Mouse (Mus musculus): ENCODE measurements around the gene Acsl6. TPM values are rescaled to one million over a fixed set of nuclear protein-coding genes. Genes with fewer than 3 reads are reported as not detected.
A peak's percentile ranks its signal among the peaks of the same experiment; 100 is the strongest.

Acsl6 gene
- polyA plus RNA-seq, 1 experiment from 2014 or later, result 0.14 TPM

- ATAC-seq (no peak), DNase-seq (ENCODE audit: low spot score) (no peak)
- H3K4me1 ChIP-seq (ENCODE audit: insufficient read depth, low read depth, low read length), result no peaks in the 10 kb centered on the region
- TF ChIP-seq CTCF (IDR thresholded peaks at IDR 0.05) (no peak), EP300 (IDR thresholded peaks at IDR 0.05) (no peak)
- no peaks in the 10 kb centered on the region for H3K27me3 ChIP-seq (replicated peaks; ENCODE audit: insufficient read depth, low read length)
- no peaks in the 10 kb centered on the region for H3K9me3 ChIP-seq (ENCODE audit: low read length)
- H3K27ac ChIP-seq (ENCODE audit: low read length), result no peak overlapping the region
- WGBS, result 53% methylated on average over 10 of the region's 10 CpGs
- H3K4me2 ChIP-seq (replicated peaks; ENCODE audit: low read depth, low read length), result no peak overlapping the region
- no peak overlapping the region for H3K9ac ChIP-seq (replicated peaks; ENCODE audit: low read depth)
- no peak overlapping the region for H3K4me3 ChIP-seq (ENCODE audit: low read depth, low read length)
- no peaks in the 10 kb centered on the region for H3K36me3 ChIP-seq (ENCODE audit: insufficient read depth, low read length)
These were observed 28.0 kb downstream of the Acsl6 start for GRCm38 (mm10) chr11:54331463-54332183.

DNA sequence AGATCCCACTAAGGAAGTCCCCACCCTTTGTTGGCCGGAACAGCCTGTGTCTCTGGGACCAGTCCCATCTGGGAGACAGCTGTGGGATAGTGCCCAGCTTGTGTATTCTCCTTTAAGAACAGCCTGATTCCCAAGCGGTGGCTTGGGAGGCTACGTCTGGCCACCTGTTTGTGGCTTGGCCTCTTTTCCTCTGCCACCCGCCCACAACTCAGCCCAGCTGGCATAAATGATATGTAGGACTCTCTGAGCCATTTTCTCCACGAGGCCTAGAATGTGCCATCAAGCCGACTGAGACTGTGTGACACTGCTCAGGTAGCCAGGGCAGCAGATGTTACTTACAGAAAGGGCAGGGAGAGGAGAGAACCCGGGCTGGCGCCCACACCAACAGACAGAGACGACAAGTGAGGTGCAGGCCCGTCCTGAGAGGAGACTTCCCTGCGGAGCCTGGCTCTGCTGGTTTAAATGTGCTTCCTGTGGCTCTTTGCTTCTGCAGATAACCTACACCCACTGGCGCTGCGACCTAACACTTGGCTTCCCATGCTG lies 32.6 kb downstream of the Acsl6 start:
- Histone ChIP-seq H3K27ac (ENCODE audit: low read length) (no peak overlapping the region), H3K36me3 (ENCODE audit: insufficient read depth, low read length) (no peaks in the 10 kb centered on the region), H3K4me1 (ENCODE audit: insufficient read depth, low read depth, low read length) (no peaks in the 10 kb centered on the region), H3K4me3 (ENCODE audit: low read depth, low read length) (no peak overlapping the region), H3K27me3 (replicated peaks; ENCODE audit: insufficient read depth, low read length) (no peaks in the 10 kb centered on the region), H3K9me3 (ENCODE audit: low read length) (no peaks in the 10 kb centered on the region), H3K9ac (replicated peaks; ENCODE audit: low read depth) (no peak overlapping the region), H3K4me2 (replicated peaks; ENCODE audit: low read depth, low read length) (no peak overlapping the region)
- TF ChIP-seq EP300 (IDR thresholded peaks at IDR 0.05) (no peak), CTCF (IDR thresholded peaks at IDR 0.05) (no peak)
- DNase-seq (ENCODE audit: low spot score) (no peak), ATAC-seq (no peak)
- 35% methylated on average over 13 of the region's 13 CpGs for WGBS

- TF ChIP-seq CTCF (IDR thresholded peaks at IDR 0.05) (no peak), EP300 (IDR thresholded peaks at IDR 0.05) (no peak)
- Histone ChIP-seq H3K9ac (replicated peaks; ENCODE audit: low read depth) (no peak overlapping the region), H3K36me3 (ENCODE audit: insufficient read depth, low read length) (no peaks in the 10 kb centered on the region), H3K4me3 (ENCODE audit: low read depth, low read length) (no peak overlapping the region), H3K27me3 (replicated peaks; ENCODE audit: insufficient read depth, low read length) (no peaks in the 10 kb centered on the region), H3K4me2 (replicated peaks; ENCODE audit: low read depth, low read length) (no peak overlapping the region), H3K27ac (ENCODE audit: low read length) (no peak overlapping the region), H3K9me3 (ENCODE audit: low read length) (no peaks in the 10 kb centered on the region), H3K4me1 (ENCODE audit: insufficient read depth, low read depth, low read length) (no peaks in the 10 kb centered on the region)
- ATAC-seq (no peak), DNase-seq (ENCODE audit: low spot score) (peak; percentile 40)
- WGBS, result 33% methylated on average over 4 of the region's 4 CpGs
These were observed 40.1 kb downstream of the Acsl6 start for GRCm38 (mm10) chr11:54343703-54344102.

DNA sequence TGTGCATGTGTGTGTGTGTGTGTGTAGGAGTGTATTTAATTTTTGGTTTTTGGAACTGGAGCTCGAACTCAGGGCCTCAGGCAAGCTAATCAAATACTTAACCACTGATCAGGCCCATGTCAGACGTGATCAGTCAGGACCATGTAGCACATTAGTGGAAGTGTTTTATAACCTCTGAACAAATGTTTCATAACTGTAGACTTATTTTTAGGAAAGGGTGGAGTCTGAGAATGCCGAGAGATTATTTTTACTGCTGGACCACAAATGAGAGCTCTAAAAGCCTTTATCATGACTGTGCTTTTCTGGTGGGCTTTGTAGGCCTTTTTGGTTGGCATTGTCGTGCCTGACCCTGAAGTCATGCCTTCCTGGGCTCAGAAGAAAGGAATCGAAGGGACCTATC lies 48.1 kb downstream of the Acsl6 start:
- 59% methylated on average over 5 of the region's 5 CpGs for WGBS
- TF ChIP-seq EP300 (IDR thresholded peaks at IDR 0.05), result no peak
- TF ChIP-seq CTCF (IDR thresholded peaks at IDR 0.05), result no peak
- no peak overlapping the region for H3K4me2 ChIP-seq (replicated peaks; ENCODE audit: low read depth, low read length)
- H3K4me3 ChIP-seq (ENCODE audit: low read depth, low read length), result no peak overlapping the region
- H3K36me3 ChIP-seq (ENCODE audit: insufficient read depth, low read length), result no peaks in the 10 kb centered on the region
- DNase-seq (ENCODE audit: low spot score) (no peak), ATAC-seq (no peak)
- H3K27ac ChIP-seq (ENCODE audit: low read length), result no peak overlapping the region
- no peaks in the 10 kb centered on the region for H3K4me1 ChIP-seq (ENCODE audit: insufficient read depth, low read depth, low read length)
- no peaks in the 10 kb centered on the region for H3K9me3 ChIP-seq (ENCODE audit: low read length)
- no peak overlapping the region for H3K9ac ChIP-seq (replicated peaks; ENCODE audit: low read depth)
- no peaks in the 10 kb centered on the region for H3K27me3 ChIP-seq (replicated peaks; ENCODE audit: insufficient read depth, low read length)

DNA sequence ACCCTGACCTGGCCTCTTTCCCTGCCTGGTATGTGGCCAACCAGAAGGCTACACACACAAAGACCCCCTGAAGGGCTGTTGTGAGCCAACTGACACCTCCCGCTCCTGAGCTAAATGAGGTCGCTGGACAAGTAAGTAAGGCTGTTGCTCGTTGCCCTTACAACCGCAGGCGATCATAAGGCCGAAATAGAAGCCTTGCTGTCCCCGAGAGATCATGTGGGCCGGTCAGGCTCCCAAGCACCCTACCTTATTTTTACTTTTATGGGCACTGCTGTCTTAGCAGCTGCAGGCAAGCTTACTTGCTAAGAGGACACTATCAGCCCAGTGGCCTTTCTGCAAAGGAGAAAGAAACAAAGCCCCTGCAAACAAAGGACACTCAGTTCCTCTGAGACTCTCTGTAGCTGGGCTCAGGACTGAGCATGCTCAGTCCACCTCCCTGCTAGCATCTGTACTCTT lies 49.6 kb downstream of the Acsl6 start:
- Histone ChIP-seq H3K4me2 (replicated peaks; ENCODE audit: low read depth, low read length) (no peak overlapping the region), H3K9ac (replicated peaks; ENCODE audit: low read depth) (no peak overlapping the region), H3K27me3 (replicated peaks; ENCODE audit: insufficient read depth, low read length) (no peaks in the 10 kb centered on the region), H3K4me1 (ENCODE audit: insufficient read depth, low read depth, low read length) (no peaks in the 10 kb centered on the region), H3K27ac (ENCODE audit: low read length) (no peak overlapping the region), H3K9me3 (ENCODE audit: low read length) (no peaks in the 10 kb centered on the region), H3K36me3 (ENCODE audit: insufficient read depth, low read length) (no peaks in the 10 kb centered on the region), H3K4me3 (ENCODE audit: low read depth, low read length) (no peak overlapping the region)
- ATAC-seq, result no peak
- DNase-seq (ENCODE audit: low spot score), result no peak
- no peak for TF ChIP-seq CTCF (IDR thresholded peaks at IDR 0.05)
- TF ChIP-seq EP300 (IDR thresholded peaks at IDR 0.05), result no peak
- WGBS, result 40% methylated on average over 8 of the region's 8 CpGs

- Histone ChIP-seq H3K4me1 (ENCODE audit: insufficient read depth, low read depth, low read length) (no peaks in the 10 kb centered on the region), H3K9ac (replicated peaks; ENCODE audit: low read depth) (no peak overlapping the region), H3K9me3 (ENCODE audit: low read length) (no peaks in the 10 kb centered on the region), H3K27ac (ENCODE audit: low read length) (no peak overlapping the region), H3K4me3 (ENCODE audit: low read depth, low read length) (no peak overlapping the region), H3K4me2 (replicated peaks; ENCODE audit: low read depth, low read length) (no peak overlapping the region), H3K36me3 (ENCODE audit: insufficient read depth, low read length) (no peaks in the 10 kb centered on the region), H3K27me3 (replicated peaks; ENCODE audit: insufficient read depth, low read length) (no peaks in the 10 kb centered on the region)
- ATAC-seq (no peak), DNase-seq (ENCODE audit: low spot score) (peak; percentile 30)
- 47% methylated on average over 15 of the region's 15 CpGs for WGBS
- TF ChIP-seq CTCF (IDR thresholded peaks at IDR 0.05) (peak; percentile 60), EP300 (IDR thresholded peaks at IDR 0.05) (no peak)
These were observed 51.3 kb downstream of the Acsl6 start for GRCm38 (mm10) chr11:54354595-54355563.

Measured in lung, postnatal 0 days (tissue).